Mouse (Mus musculus) heart, postnatal 0 days (tissue): ENCODE measurements around the gene Osbpl2. TPM values are rescaled to one million over a fixed set of nuclear protein-coding genes. Genes with fewer than 3 reads are reported as not detected.

Experiments used
- ATAC-seq: fragments of 200-750 bp; cut with Nextera tagmentation; 2 replicates; pipeline ENCODE4 v1.8.0; 2017; ENCODE audit warnings: low read depth, moderate number of reproducible peaks, moderate library complexity; ENCODE audit not compliant: insufficient read depth
- DNase-seq: peaks from one replicate; pipeline ENCODE4 v3.0.0-alpha.2; 2016; ENCODE audit warnings: low spot score
- H3K27ac ChIP-seq: fragments of 300-500 bp; sonication (generic); 2 replicates; pipeline ENCODE4 v1.5.1; 2014; ENCODE audit warnings: low read depth, mild to moderate bottlenecking
- H3K27me3 ChIP-seq: fragments of 300-500 bp; sonication (generic); 2 replicates; pipeline ENCODE4 v1.6.1; 2014; ENCODE audit warnings: low read length, mixed read lengths; ENCODE audit not compliant: control insufficient read depth, insufficient read depth
- H3K36me3 ChIP-seq: fragments of 300-500 bp; sonication (generic); replicated peaks from 2 replicates; pipeline ENCODE4 v1.6.1; 2014; ENCODE audit warnings: low read length, mixed read lengths; ENCODE audit not compliant: control insufficient read depth, insufficient read depth
- H3K4me1 ChIP-seq: fragments of 300-500 bp; sonication (generic); 2 replicates; pipeline ENCODE4 v1.6.1; 2014; ENCODE audit warnings: antibody characterized with exemption; ENCODE audit not compliant: control insufficient read depth, insufficient read depth
- H3K4me2 ChIP-seq: fragments of 300-500 bp; sonication (generic); 2 replicates; pipeline ENCODE4 v1.6.1; 2014; ENCODE audit warnings: low read depth, mild to moderate bottlenecking, low read length, moderate library complexity
- H3K4me3 ChIP-seq: fragments of 300-500 bp; sonication (generic); 2 replicates; pipeline ENCODE4 v1.5.1; 2014; ENCODE audit warnings: low read depth, low read length
- H3K9ac ChIP-seq: fragments of 300-500 bp; sonication (generic); replicated peaks from 2 replicates; pipeline ENCODE4 v1.6.1; 2014; ENCODE audit warnings: low read depth, low read length, mixed read lengths
- H3K9me3 ChIP-seq: fragments of 300-500 bp; sonication (generic); replicated peaks from 2 replicates; pipeline ENCODE4 v1.6.1; 2016; ENCODE audit warnings: low read length; ENCODE audit not compliant: control insufficient read depth
- CTCF ChIP-seq: IDR thresholded peaks from 2 replicates; pipeline ENCODE4 v1.5.1; 2016; ENCODE audit warnings: antibody characterized with exemption, control low read depth, low read depth
- EP300 ChIP-seq: IDR thresholded peaks from 2 replicates; pipeline ENCODE4 v1.6.1; 2016; ENCODE audit warnings: antibody characterized with exemption, low read depth
- WGBS: fragments of 180-500 bp; shearing (Covaris S2); extraction: QIAGEN DNeasy Blood & Tissue Kit; methylation state at CpG from one replicate; pipeline ENCODE4 v1.1.7; 2014; 5-methylcytosine and 5-hydroxymethylcytosine counted together
- polyA plus RNA-seq: library from polyadenylated mRNA; unstranded; fragments of >200 nt; fragmentation: Nextera tagmentation; extraction: Ambion mirVana; gene quantifications from 2 replicates; pipeline ENCODE4 v1.2.1, GENCODE M21; 2015
- total RNA-seq: library from RNA; depleted of rRNA; stranded (reverse); fragments of >200 nt; gene quantifications from 2 replicates; pipeline ENCODE4 v1.2.3, GENCODE M21; 2014; ENCODE audit warnings: low replicate concordance

The Osbpl2 gene
- total and polyA plus RNA-seq, 2 experiments from 2014 or later, result 30.2 to 32.4 TPM

DNA sequence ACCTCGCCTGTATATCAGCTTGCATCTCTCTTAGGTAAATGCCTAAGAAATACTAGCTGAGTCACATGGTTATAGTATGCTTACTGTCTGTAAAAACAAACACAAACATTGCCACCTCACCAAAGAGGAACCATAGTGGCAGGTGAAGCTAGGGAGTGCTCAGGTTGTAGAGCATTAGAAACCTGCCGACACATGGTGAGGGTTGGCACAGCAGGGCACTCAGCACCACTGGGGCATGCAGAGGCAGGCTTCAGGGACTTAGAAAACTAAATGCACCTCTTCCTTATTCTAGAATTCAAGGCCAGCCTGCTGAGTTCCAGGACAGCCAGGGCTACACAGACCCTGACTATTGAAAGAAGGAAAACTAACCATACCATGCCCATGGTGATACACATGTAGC, 47.8 kb downstream of the Osbpl2 start:
- no peak overlapping the region for H3K27ac ChIP-seq
- no peak overlapping the region for H3K9ac ChIP-seq
- WGBS, result 69% methylated on average over 2 of the region's 2 CpGs
- no peak for DNase-seq
- peaks cover 6% of the 10 kb centered on the region; the same call in 1 of the 2 replicates for H3K4me1 ChIP-seq
- no peak overlapping the region for H3K4me3 ChIP-seq
- H3K36me3 ChIP-seq, result peaks cover 19% of the 10 kb centered on the region
- H3K4me2 ChIP-seq, result no peak overlapping the region
- TF ChIP-seq EP300 (no peak), CTCF (no peak)
- no peaks in the 10 kb centered on the region for H3K27me3 ChIP-seq
- no peak for ATAC-seq
- H3K9me3 ChIP-seq, result no peaks in the 10 kb centered on the region

DNA sequence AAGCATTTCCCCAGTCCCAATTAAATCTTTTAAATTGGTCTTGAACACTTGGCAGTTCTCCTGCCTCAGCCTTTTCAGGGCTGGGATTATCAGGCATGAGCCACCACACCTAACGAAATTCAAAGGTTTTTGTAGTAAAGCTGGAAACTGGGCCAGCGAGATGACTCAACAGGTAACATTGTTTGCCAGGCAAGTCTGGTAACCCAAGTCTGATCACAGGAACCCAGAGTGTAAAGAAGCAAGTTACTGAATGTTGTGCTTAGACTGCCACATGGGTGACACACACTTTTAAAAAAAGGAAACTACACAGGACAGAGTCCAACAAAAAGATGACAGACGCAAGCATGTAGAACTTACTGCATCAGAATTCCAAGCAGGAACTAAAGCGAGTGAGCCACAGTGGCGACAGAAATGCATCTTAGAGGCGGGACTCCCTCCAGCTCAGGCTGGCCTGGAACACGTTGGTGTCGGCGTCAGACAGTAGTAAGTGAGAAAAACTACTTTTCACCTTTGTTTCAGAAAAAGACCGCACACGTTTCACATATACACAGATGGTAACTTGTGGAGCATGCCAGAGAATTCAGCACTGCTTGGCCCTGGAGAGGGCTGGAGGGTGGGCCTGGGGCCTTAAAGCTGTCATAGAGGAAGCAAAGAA, 51.2 kb downstream of the Osbpl2 start:
- Histone ChIP-seq H3K27ac (peak overlapping the region; percentile 23; the same call in 1 of the 2 replicates), H3K4me2 (no peak overlapping the region), H3K9ac (no peak overlapping the region), H3K27me3 (no peaks in the 10 kb centered on the region), H3K4me3 (no peak overlapping the region), H3K4me1 (peaks cover 22% of the 10 kb centered on the region), H3K36me3 (peaks cover 17% of the 10 kb centered on the region), H3K9me3 (no peaks in the 10 kb centered on the region)
- TF ChIP-seq CTCF (no peak), EP300 (no peak)
- ATAC-seq (no peak), DNase-seq (no peak)
- 74% methylated on average over 11 of the region's 11 CpGs for WGBS

DNA sequence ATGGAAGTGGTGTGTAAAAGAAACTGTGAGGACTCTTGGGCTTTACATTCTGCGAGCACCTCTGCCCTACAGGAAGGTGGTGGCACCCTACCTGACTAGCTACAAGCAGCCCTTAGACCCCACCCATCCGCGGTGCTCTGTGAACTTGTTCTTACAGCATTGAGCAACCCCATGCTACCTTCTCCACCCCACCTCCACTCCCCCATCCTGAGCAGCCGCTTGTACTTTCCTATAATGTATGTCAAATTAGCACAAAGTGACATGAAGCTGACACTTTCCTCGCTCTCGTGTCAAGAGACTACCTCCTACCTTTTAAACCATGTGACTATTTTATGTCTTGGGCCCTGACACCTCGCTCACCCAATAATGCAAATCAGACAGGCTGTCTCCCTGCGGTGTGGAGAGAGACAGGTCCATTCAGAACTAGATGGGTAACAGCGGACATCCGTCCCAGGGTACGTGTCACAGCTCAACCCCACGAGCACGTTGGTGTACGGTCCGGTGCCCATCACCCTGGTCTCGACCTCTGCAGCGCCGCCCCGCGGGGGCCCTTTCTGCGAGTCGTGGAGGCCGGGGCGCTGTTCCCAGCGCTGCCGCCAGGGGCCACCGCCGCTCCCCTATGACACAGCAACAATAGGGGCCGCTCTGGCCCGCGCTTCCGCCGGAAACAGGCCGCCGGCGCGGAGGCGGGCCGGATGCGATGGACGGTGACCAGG, 51.9 kb downstream of the Osbpl2 start, which contains the start of gene Adrm1:
Gene Adrm1, plus strand, starts transcription at position 680 of the 716 bp plus-strand sequence.
- peak; percentile 93 for DNase-seq
- no peaks in the 10 kb centered on the region for H3K9me3 ChIP-seq
- peak within 1 kb of the TSS; percentile 81 for H3K4me2 ChIP-seq
- H3K36me3 ChIP-seq, result peaks cover 23% of the 10 kb centered on the region
- no peaks in the 10 kb centered on the region for H3K27me3 ChIP-seq
- peak; percentile 97 for ATAC-seq
- H3K4me3 ChIP-seq, result peak within 1 kb of the TSS; percentile 89
- peaks cover 22% of the 10 kb centered on the region for H3K4me1 ChIP-seq
- H3K9ac ChIP-seq, result peak within 1 kb of the TSS; percentile 96
- peak; percentile 96 for TF ChIP-seq CTCF
- peak; percentile 87 for TF ChIP-seq EP300
- WGBS, result 5% methylated on average over 41 of the region's 41 CpGs
- peak within 1 kb of the TSS; percentile 97 for H3K27ac ChIP-seq

DNA sequence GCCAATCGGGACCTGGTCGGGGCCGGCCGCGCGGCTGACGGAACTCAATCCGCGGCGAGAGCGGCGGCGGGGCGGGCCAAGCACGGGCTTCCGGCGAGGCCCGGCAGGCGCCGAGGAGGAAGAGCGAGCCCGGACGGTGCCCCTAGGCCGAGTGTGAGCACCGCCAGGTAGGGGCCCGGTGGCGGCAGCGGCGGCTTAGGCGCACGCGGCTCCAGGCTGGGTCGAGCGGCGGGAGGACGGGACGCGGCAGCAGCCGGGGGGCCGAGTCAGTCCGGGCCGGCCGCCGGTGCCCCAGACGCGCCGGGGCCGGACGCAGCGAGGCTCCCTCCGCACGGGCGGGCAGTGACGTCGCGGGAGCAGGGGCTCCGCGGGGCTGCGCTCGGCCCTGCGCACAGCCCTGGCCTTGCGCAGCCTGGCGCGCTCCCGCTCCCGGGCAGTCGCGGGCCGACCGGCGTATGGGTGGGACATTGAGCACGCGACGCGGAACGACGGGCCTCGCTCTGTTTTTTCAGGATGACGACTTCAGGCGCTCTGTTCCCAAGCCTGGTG, 52.5 kb downstream of the Osbpl2 start:
- Histone ChIP-seq H3K27ac (peak overlapping the region; percentile 97), H3K36me3 (peaks cover 30% of the 10 kb centered on the region), H3K9me3 (no peaks in the 10 kb centered on the region), H3K9ac (peak overlapping the region; percentile 96), H3K4me1 (peaks cover 22% of the 10 kb centered on the region), H3K4me3 (peak overlapping the region; percentile 89), H3K27me3 (no peaks in the 10 kb centered on the region), H3K4me2 (peak overlapping the region; percentile 81)
- TF ChIP-seq CTCF (no peak), EP300 (no peak)
- peak; percentile 68 for ATAC-seq
- DNase-seq, result peak; percentile 22
- under 1% methylated on average over 73 of the region's 80 CpGs for WGBS

DNA sequence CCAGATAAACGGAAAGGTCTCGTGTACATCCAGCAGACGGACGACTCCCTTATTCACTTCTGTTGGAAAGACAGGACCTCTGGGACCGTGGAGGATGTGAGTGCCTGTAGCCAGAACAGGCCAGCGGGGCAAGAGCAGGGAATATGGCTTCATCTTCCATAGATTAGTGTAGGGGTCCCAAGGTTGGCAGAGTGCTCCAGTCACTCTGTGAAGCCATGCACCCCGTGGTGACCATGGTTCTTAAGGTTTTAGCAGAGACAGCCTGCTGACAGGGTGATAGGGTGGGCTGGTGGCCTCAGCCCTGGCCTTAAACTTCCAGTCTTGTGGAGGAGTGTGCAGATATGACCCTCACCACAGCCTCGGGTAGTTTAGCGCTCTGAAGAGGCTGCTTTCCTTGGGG, 53.0 kb downstream of the Osbpl2 start:
- Histone ChIP-seq H3K36me3 (peaks cover 35% of the 10 kb centered on the region), H3K27ac (peak overlapping the region; percentile 97), H3K9ac (peak overlapping the region; percentile 96), H3K9me3 (no peaks in the 10 kb centered on the region), H3K4me1 (peaks cover 22% of the 10 kb centered on the region), H3K4me2 (peak overlapping the region; percentile 81), H3K27me3 (no peaks in the 10 kb centered on the region), H3K4me3 (peak overlapping the region; percentile 89)
- 2% methylated on average over 8 of the region's 9 CpGs for WGBS
- DNase-seq, result no peak
- no peak for ATAC-seq
- no peak for TF ChIP-seq CTCF
- no peak for TF ChIP-seq EP300
